Mouse (Mus musculus) embryo, embryonic 11.5 days (tissue): ENCODE measurements around the gene Rslcan18.
A peak's percentile ranks its signal among the peaks of the same experiment; 100 is the strongest.
"Not testable (repeated sequence)": the region's sequence is repeated elsewhere in the genome, so short reads cannot be mapped to it uniquely, and the experiment has no call there.

Experiments
- DNase-seq: peaks from one replicate; pipeline ENCODE4 v3.0.0-alpha.2; 2012; ENCODE audit warnings: low read depth, low spot score

Gene Rslcan18

GRCm38 (mm10) chr13:67116163-67116562 is at the start of gene Rslcan18:
Gene Rslcan18 (minus strand): TSS chr13:67116263.
- not testable (repeated sequence) for DNase-seq

- peak; percentile 74 for DNase-seq
These were observed 12.1 kb upstream of the Rslcan18 start for GRCm38 (mm10) chr13:67128038-67128721.

- DNase-seq: not testable (repeated sequence)
These were observed 11.4 kb upstream of the Rslcan18 start for GRCm38 (mm10) chr13:67127507-67127906.

- no peak for DNase-seq
These were observed 8.4 kb upstream of the Rslcan18 start for GRCm38 (mm10) chr13:67124460-67124859.

GRCm38 (mm10) chr13:67121360-67121759 is 5.3 kb upstream of the Rslcan18 start, which contains the start of gene Zfp759:
Gene Zfp759 (plus strand): TSS chr13:67121660.
- not testable (repeated sequence) for DNase-seq

GRCm38 (mm10) chr13:67113287-67113686 is 2.8 kb downstream of the Rslcan18 start:
- no peak for DNase-seq

GRCm38 (mm10) chr13:67112096-67112495 is 4.0 kb downstream of the Rslcan18 start:
- no peak for DNase-seq

- no peak for DNase-seq
These were observed 7.2 kb downstream of the Rslcan18 start for GRCm38 (mm10) chr13:67108821-67109206.

- DNase-seq: peak; percentile 95
These were observed 7.8 kb downstream of the Rslcan18 start, which contains the start of gene Gm28557 for GRCm38 (mm10) chr13:67108194-67108820. Gene Gm28557 (minus strand): TSS chr13:67108604.

GRCm38 (mm10) chr13:67107681-67108080 is 8.4 kb downstream of the Rslcan18 start:
- no peak for DNase-seq

- no peak for DNase-seq
These were observed 18.2 kb downstream of the Rslcan18 start, which contains the start of gene Zfp708 for GRCm38 (mm10) chr13:67097876-67098275. Gene Zfp708 (minus strand): TSS chr13:67097976.

GRCm38 (mm10) chr13:67090154-67090553 is 25.9 kb downstream of the Rslcan18 start:
- DNase-seq: no peak

- DNase-seq: no peak
These were observed 34.1 kb downstream of the Rslcan18 start for GRCm38 (mm10) chr13:67081946-67082345.

- DNase-seq: peak; percentile 61
These were observed 34.8 kb downstream of the Rslcan18 start for GRCm38 (mm10) chr13:67081142-67081713.

- no peak for DNase-seq
These were observed 38.8 kb downstream of the Rslcan18 start for GRCm38 (mm10) chr13:67077244-67077643.

GRCm38 (mm10) chr13:67072786-67073185 is 43.3 kb downstream of the Rslcan18 start:
- DNase-seq: no peak

- no peak for DNase-seq
These were observed 50.7 kb downstream of the Rslcan18 start for GRCm38 (mm10) chr13:67065386-67065785.

- no peak for DNase-seq
These were observed 53.6 kb downstream of the Rslcan18 start for GRCm38 (mm10) chr13:67062427-67062826.

GRCm38 (mm10) chr13:67060786-67061358 is 55.2 kb downstream of the Rslcan18 start, which contains the start of gene Zfp712:
Gene Zfp712 (minus strand): TSS chr13:67061170.
- peak; percentile 86 for DNase-seq

- DNase-seq: no peak
These were observed 55.8 kb downstream of the Rslcan18 start for GRCm38 (mm10) chr13:67060161-67060785.
